Mouse (Mus musculus): ENCODE measurements around the gene Apol11b. TPM values are rescaled to one million over a fixed set of nuclear protein-coding genes. Genes with fewer than 3 reads are reported as not detected.

Apol11b gene
- total RNA-seq, 2 experiments from 2014 or later, result not detected

Other genes starting within 250 kb of the Apol11b start
- gene Apol7a, start 244.2 kb downstream of the Apol11b start, total RNA-seq (2021), result under 1 TPM; 0.69 to 0.86 TPM
- not detected for gene Apol9a, start 232.2 kb downstream of the Apol11b start, total RNA-seq (2021)
- gene Apol7b, start 195.8 kb downstream of the Apol11b start, total RNA-seq (2021), result under 1 TPM; 0.18 to 0.42 TPM
- gene Apol10a, start 166.2 kb downstream of the Apol11b start, total RNA-seq (2021), result not detected
- gene Apol11a, start 135.0 kb downstream of the Apol11b start, total RNA-seq (2021), result not detected
- gene Apol7c, start 110.0 kb downstream of the Apol11b start, total RNA-seq (2021), result not detected
- not detected for gene 1700025B11Rik, start 81.4 kb downstream of the Apol11b start, total RNA-seq (2021)
- under 1 TPM; 0.18 to 0.20 TPM for gene Apol10b, start 47.2 kb downstream of the Apol11b start, total RNA-seq (2021)
- gene Gm36245, start 44.0 kb downstream of the Apol11b start, total RNA-seq (2021), result not detected
- under 1 TPM in 1 of 2 experiments, not detected in 1; 0.20 TPM for gene Apol7e, start 55.6 kb upstream of the Apol11b start, total RNA-seq (2021)
- gene Apol9b, start 85.8 kb upstream of the Apol11b start, total RNA-seq (2021), result not detected
- gene Apol8, start 113.7 kb upstream of the Apol11b start, total RNA-seq (2021), result under 1 TPM in 1 of 2 experiments, not detected in 1; 0.21 TPM
- 100 to 1,000 TPM; 171 to 187 TPM for gene Myh9, start 198.9 kb upstream of the Apol11b start, total RNA-seq (2021)

Measured in gastrocnemius, postnatal 4 days (tissue).